Mouse (Mus musculus): ENCODE measurements at regions not wholly inside any gene's neighbourhood (a gene's known extent, or its start where the extent isn't known, plus 50 kb on each side); places are given as distances from the start of the nearest gene placed in this dataset.

- dilution Hi-C loops (cut with MboI; ENCODE audit: extremely low pct_ligation_motif_present, extremely low pct_unique_long_range_greater_than_20kb, low sequenced_read_pairs) (no loop called here), in situ Hi-C loops (cut with MboI; ENCODE audit: low pct_ligation_motif_present, low pct_unique_long_range_greater_than_20kb, low sequenced_read_pairs) (no loop called here)
- H3K79me2 ChIP-seq (replicated peaks; ENCODE audit: control insufficient read depth, extremely low read depth, insufficient read depth, poor library complexity, severe bottlenecking) = no peaks in the 10 kb centered on the region
- H3K4me1 ChIP-seq (ENCODE audit: control insufficient read depth in 1 of 2, insufficient read depth in 2 of 2) = no peaks in the 10 kb centered on the region
- H3K4me3 ChIP-seq (replicated peaks in 1 of 3; ENCODE audit: low read depth in 2 of 3, low read length in 2 of 3, poor library complexity in 1 of 3) = no peak overlapping the region
- H3K9me3 ChIP-seq (replicated peaks; ENCODE audit: low read length) = peaks cover 73% of the 10 kb centered on the region
- no peak for DNase-seq (ENCODE audit: extremely low read depth)
- no peaks in the 10 kb centered on the region for H3K36me3 ChIP-seq (replicated peaks in 1 of 2; ENCODE audit: control insufficient read depth in 1 of 2, insufficient read depth in 1 of 2, low read length in 1 of 2)
- no peak overlapping the region for H3K27ac ChIP-seq (ENCODE audit: insufficient read depth, low read depth)
- no peak for TF ChIP-seq KAT2A (IDR thresholded peaks at IDR 0.05; ENCODE audit: insufficient replicate concordance, low read length)
- no peak overlapping the region for H3K4me2 ChIP-seq (ENCODE audit: insufficient read depth, low read depth, poor library complexity, severe bottlenecking)
- H3K9ac ChIP-seq (ENCODE audit: insufficient read depth, low read depth) = no peak overlapping the region
- no peaks in the 10 kb centered on the region for H3K27me3 ChIP-seq (replicated peaks)
Measured at GRCm38 (mm10) chr13:60101651-60102050, 75.5 kb downstream of the Gas1 start.

GRCm38 (mm10) chr13:60100130-60101112, 76.7 kb downstream of the Gas1 start:
- no peaks in the 10 kb centered on the region for H3K27me3 ChIP-seq (replicated peaks)
- peaks cover 76% of the 10 kb centered on the region for H3K9me3 ChIP-seq (replicated peaks; ENCODE audit: low read length)
- no peak for DNase-seq (ENCODE audit: extremely low read depth)
- no peak overlapping the region for H3K27ac ChIP-seq (ENCODE audit: insufficient read depth, low read depth)
- no peaks in the 10 kb centered on the region for H3K79me2 ChIP-seq (replicated peaks; ENCODE audit: control insufficient read depth, extremely low read depth, insufficient read depth, poor library complexity, severe bottlenecking)
- H3K36me3 ChIP-seq (replicated peaks in 1 of 2; ENCODE audit: control insufficient read depth in 1 of 2, insufficient read depth in 1 of 2, low read length in 1 of 2) = no peaks in the 10 kb centered on the region
- H3K9ac ChIP-seq (ENCODE audit: insufficient read depth, low read depth) = no peak overlapping the region
- no peak overlapping the region for H3K4me2 ChIP-seq (ENCODE audit: insufficient read depth, low read depth, poor library complexity, severe bottlenecking)
- TF ChIP-seq MXI1 (IDR thresholded peaks at IDR 0.05; ENCODE audit: low read depth, low read length) (no peak), ZNF384 (IDR thresholded peaks at IDR 0.05; ENCODE audit: low read depth, low read length) (no peak), ZC3H11A (IDR thresholded peaks at IDR 0.05; ENCODE audit: low read depth, low read length) (no peak), GABPA (IDR thresholded peaks at IDR 0.05; ENCODE audit: insufficient replicate concordance, low read depth, low read length) (no peak), POLR2AphosphoS2 (IDR thresholded peaks at IDR 0.05; ENCODE audit: low read depth, low read length) (no peak), E2F4 (IDR thresholded peaks at IDR 0.05; ENCODE audit: insufficient replicate concordance, low read depth, low read length) (no peak), JUN (IDR thresholded peaks at IDR 0.05; ENCODE audit: insufficient read depth, low read depth, low read length) (no peak), CHD1 (IDR thresholded peaks at IDR 0.05; ENCODE audit: low read depth, low read length) (no peak), TCF12 (IDR thresholded peaks at IDR 0.05; ENCODE audit: low read depth, low read length) (no peak), RAD21 (IDR thresholded peaks at IDR 0.05; ENCODE audit: low read depth, low read length) (no peak), MAFK (IDR thresholded peaks at IDR 0.05; ENCODE audit: insufficient replicate concordance, low read length) (no peak), ZMIZ1 (IDR thresholded peaks at IDR 0.05; ENCODE audit: low read depth, low read length) (no peak), MAZ (IDR thresholded peaks at IDR 0.05; ENCODE audit: low read depth, low read length) (no peak), CHD2 (IDR thresholded peaks at IDR 0.05; ENCODE audit: low read length) (no peak), JUND (conservative IDR thresholded peaks at IDR 0.05; ENCODE audit: low read depth, low read length) (no peak), KAT2A (IDR thresholded peaks at IDR 0.05; ENCODE audit: insufficient replicate concordance, low read length) (no peak), USF1 (IDR thresholded peaks at IDR 0.05; ENCODE audit: low read depth, low read length) (no peak), ELF1 (IDR thresholded peaks at IDR 0.05; ENCODE audit: low read depth, low read length) (no peak)
- H3K4me3 ChIP-seq (replicated peaks in 1 of 3; ENCODE audit: low read depth in 2 of 3, low read length in 2 of 3, poor library complexity in 1 of 3) = no peak overlapping the region
- in situ Hi-C loops (cut with MboI; ENCODE audit: low pct_ligation_motif_present, low pct_unique_long_range_greater_than_20kb, low sequenced_read_pairs) (no loop called here), dilution Hi-C loops (cut with MboI; ENCODE audit: extremely low pct_ligation_motif_present, extremely low pct_unique_long_range_greater_than_20kb, low sequenced_read_pairs) (no loop called here)
- no peaks in the 10 kb centered on the region for H3K4me1 ChIP-seq (ENCODE audit: control insufficient read depth in 1 of 2, insufficient read depth in 2 of 2)

Measured in CH12.LX (cell line).